Mouse (Mus musculus): ENCODE results near the gene Efna1. TPM values are rescaled to one million over a fixed set of nuclear protein-coding genes. Genes with fewer than 3 reads are reported as not detected.

Efna1 gene
- polyA plus RNA-seq, 1 experiment from 2014 or later, result 11.0 TPM

GRCm38 (mm10) chr3:89304440-89304839 lies 23.5 kb upstream of the Efna1 start:
- no peak overlapping the region for H3K9ac ChIP-seq (replicated peaks)
- H3K36me3 ChIP-seq, result no peaks in the 10 kb centered on the region
- no peak overlapping the region for H3K27ac ChIP-seq (replicated peaks)
- WGBS, result 56% methylated on average over 6 of the region's 6 CpGs
- no peaks in the 10 kb centered on the region for H3K9me3 ChIP-seq
- no peak overlapping the region for H3K4me3 ChIP-seq
- H3K27me3 ChIP-seq, result peaks cover 13% of the 10 kb centered on the region
- ATAC-seq (ENCODE audit: low FRiP score, low read depth), result no peak
- H3K4me2 ChIP-seq (replicated peaks), result no peak overlapping the region
- peaks cover 5% of the 10 kb centered on the region; the same call in 1 of the 2 replicates for H3K4me1 ChIP-seq

GRCm38 (mm10) chr3:89300514-89300913 lies 19.6 kb upstream of the Efna1 start:
- Histone ChIP-seq H3K4me1 (peaks cover 7% of the 10 kb centered on the region; the same call in 1 of the 2 replicates), H3K4me3 (no peak overlapping the region), H3K9me3 (no peaks in the 10 kb centered on the region), H3K9ac (replicated peaks) (no peak overlapping the region), H3K27ac (replicated peaks) (no peak overlapping the region), H3K4me2 (replicated peaks) (no peak overlapping the region), H3K27me3 (peaks cover 20% of the 10 kb centered on the region), H3K36me3 (no peaks in the 10 kb centered on the region)
- ATAC-seq (ENCODE audit: low FRiP score, low read depth), result no peak
- 66% methylated on average over 2 of the region's 2 CpGs for WGBS

DNA sequence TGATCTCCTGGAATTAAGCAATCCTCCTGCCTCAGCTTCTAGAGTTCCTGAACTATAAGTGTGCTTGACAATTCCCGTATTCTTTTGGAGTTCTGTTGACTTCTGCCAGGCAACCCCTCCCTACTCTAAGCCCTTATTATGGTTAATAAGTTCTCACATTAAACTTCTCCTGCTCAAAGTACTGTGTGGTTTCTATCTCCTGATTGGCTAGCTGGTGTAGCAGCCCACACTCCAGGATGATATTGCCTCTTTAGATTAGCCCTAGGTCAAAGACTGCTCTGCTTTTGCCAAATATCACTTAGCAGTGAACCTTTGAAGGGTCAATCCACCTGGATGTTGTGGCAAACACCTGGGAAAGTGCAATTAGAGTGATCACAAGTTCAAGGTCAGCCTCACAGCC lies 19.1 kb upstream of the Efna1 start:
- 57% methylated on average over 1 of the region's 1 CpGs for WGBS
- no peak for ATAC-seq (ENCODE audit: low FRiP score, low read depth)
- Histone ChIP-seq H3K36me3 (no peaks in the 10 kb centered on the region), H3K4me3 (no peak overlapping the region), H3K27ac (replicated peaks) (no peak overlapping the region), H3K4me2 (replicated peaks) (peak overlapping the region; percentile 42), H3K27me3 (peaks cover 20% of the 10 kb centered on the region), H3K9me3 (no peaks in the 10 kb centered on the region), H3K9ac (replicated peaks) (0 out of 2 replicates have a peak overlapping the region, but pooled peaks have one; percentile 2), H3K4me1 (peaks cover 7% of the 10 kb centered on the region; the same call in 1 of the 2 replicates)

DNA sequence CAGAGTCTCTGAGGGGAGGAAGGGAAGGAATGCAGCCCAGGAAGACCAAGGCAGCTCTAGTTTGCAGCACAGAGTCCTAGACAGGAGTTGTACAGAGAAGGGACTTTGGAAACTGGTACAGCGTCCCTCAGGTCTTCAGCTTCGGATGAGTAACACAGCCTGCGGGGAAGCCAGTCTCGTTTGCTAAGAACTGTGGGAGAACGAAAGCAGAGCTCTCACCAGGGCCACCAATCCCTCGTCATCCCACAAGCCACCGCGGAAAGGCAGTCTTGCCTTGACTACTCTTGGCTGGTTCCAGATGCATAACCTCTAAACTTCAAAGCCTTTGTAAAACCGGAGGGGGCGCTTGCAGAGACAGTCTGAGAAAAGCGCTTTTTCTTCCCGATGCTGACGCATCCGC lies 18.6 kb upstream of the Efna1 start:
- no peak overlapping the region for H3K27ac ChIP-seq (replicated peaks)
- H3K36me3 ChIP-seq, result no peaks in the 10 kb centered on the region
- H3K9ac ChIP-seq (replicated peaks), result 0 out of 2 replicates have a peak overlapping the region, but pooled peaks have one; percentile 2
- H3K9me3 ChIP-seq, result no peaks in the 10 kb centered on the region
- peaks cover 20% of the 10 kb centered on the region for H3K27me3 ChIP-seq
- no peak for ATAC-seq (ENCODE audit: low FRiP score, low read depth)
- H3K4me2 ChIP-seq (replicated peaks), result peak overlapping the region; percentile 42
- H3K4me1 ChIP-seq, result peaks cover 7% of the 10 kb centered on the region; the same call in 1 of the 2 replicates
- H3K4me3 ChIP-seq, result peak overlapping the region; percentile 21; the same call in 1 of the 2 replicates
- WGBS, result 3% methylated on average over 14 of the region's 14 CpGs

GRCm38 (mm10) chr3:89298908-89299307 lies 18.0 kb upstream of the Efna1 start:
- peaks cover 7% of the 10 kb centered on the region; the same call in 1 of the 2 replicates for H3K4me1 ChIP-seq
- peaks cover 20% of the 10 kb centered on the region for H3K27me3 ChIP-seq
- no peak overlapping the region for H3K27ac ChIP-seq (replicated peaks)
- H3K9me3 ChIP-seq, result no peaks in the 10 kb centered on the region
- no peak overlapping the region for H3K9ac ChIP-seq (replicated peaks)
- no peaks in the 10 kb centered on the region for H3K36me3 ChIP-seq
- H3K4me2 ChIP-seq (replicated peaks), result no peak overlapping the region
- H3K4me3 ChIP-seq, result no peak overlapping the region
- 80% methylated on average over 6 of the region's 6 CpGs for WGBS
- no peak for ATAC-seq (ENCODE audit: low FRiP score, low read depth)

- H3K4me1 ChIP-seq, result peaks cover 7% of the 10 kb centered on the region; the same call in 1 of the 2 replicates
- H3K27me3 ChIP-seq, result peaks cover 20% of the 10 kb centered on the region
- no peak overlapping the region for H3K27ac ChIP-seq (replicated peaks)
- WGBS, result 86% methylated on average over 11 of the region's 11 CpGs
- no peak overlapping the region for H3K4me2 ChIP-seq (replicated peaks)
- H3K4me3 ChIP-seq, result no peak overlapping the region
- ATAC-seq (ENCODE audit: low FRiP score, low read depth), result no peak
- no peaks in the 10 kb centered on the region for H3K36me3 ChIP-seq
- no peaks in the 10 kb centered on the region for H3K9me3 ChIP-seq
- no peak overlapping the region for H3K9ac ChIP-seq (replicated peaks)
Observed at GRCm38 (mm10) chr3:89296761-89297396, 15.9 kb upstream of the Efna1 start.

GRCm38 (mm10) chr3:89295685-89296230 lies 14.8 kb upstream of the Efna1 start:
- no peak overlapping the region for H3K9ac ChIP-seq (replicated peaks)
- no peak for ATAC-seq (ENCODE audit: low FRiP score, low read depth)
- H3K27ac ChIP-seq (replicated peaks), result no peak overlapping the region
- H3K4me1 ChIP-seq, result peaks cover 7% of the 10 kb centered on the region; the same call in 1 of the 2 replicates
- H3K4me2 ChIP-seq (replicated peaks), result no peak overlapping the region
- WGBS, result 87% methylated on average over 8 of the region's 8 CpGs
- H3K4me3 ChIP-seq, result no peak overlapping the region
- H3K36me3 ChIP-seq, result no peaks in the 10 kb centered on the region
- H3K9me3 ChIP-seq, result no peaks in the 10 kb centered on the region
- H3K27me3 ChIP-seq, result peaks cover 20% of the 10 kb centered on the region

DNA sequence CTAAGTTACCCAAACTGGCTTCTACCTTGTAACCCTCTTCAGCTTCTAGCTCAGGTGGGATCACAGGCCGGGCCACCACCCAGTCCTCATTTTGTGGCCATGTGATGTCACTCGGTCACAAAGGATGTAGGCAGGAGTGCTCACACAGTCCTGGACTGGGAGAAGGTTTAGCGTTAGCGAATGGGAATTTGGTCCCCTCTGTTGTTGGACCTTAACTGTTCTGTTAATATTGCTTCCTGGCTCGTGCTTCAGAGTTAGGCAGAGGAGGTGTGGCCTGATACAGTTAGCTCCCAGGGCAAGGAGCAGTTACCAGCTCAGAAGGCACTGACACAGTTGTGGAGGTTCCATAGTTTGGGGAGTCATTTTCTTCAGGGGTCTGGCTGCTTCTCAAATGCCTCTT lies 13.3 kb upstream of the Efna1 start:
- H3K27me3 ChIP-seq, result peaks cover 10% of the 10 kb centered on the region
- H3K4me2 ChIP-seq (replicated peaks), result no peak overlapping the region
- ATAC-seq (ENCODE audit: low FRiP score, low read depth), result no peak
- H3K4me1 ChIP-seq, result no peaks in the 10 kb centered on the region
- H3K9ac ChIP-seq (replicated peaks), result no peak overlapping the region
- WGBS, result 81% methylated on average over 5 of the region's 5 CpGs
- H3K36me3 ChIP-seq, result no peaks in the 10 kb centered on the region
- H3K9me3 ChIP-seq, result no peaks in the 10 kb centered on the region
- no peak overlapping the region for H3K4me3 ChIP-seq
- H3K27ac ChIP-seq (replicated peaks), result no peak overlapping the region

DNA sequence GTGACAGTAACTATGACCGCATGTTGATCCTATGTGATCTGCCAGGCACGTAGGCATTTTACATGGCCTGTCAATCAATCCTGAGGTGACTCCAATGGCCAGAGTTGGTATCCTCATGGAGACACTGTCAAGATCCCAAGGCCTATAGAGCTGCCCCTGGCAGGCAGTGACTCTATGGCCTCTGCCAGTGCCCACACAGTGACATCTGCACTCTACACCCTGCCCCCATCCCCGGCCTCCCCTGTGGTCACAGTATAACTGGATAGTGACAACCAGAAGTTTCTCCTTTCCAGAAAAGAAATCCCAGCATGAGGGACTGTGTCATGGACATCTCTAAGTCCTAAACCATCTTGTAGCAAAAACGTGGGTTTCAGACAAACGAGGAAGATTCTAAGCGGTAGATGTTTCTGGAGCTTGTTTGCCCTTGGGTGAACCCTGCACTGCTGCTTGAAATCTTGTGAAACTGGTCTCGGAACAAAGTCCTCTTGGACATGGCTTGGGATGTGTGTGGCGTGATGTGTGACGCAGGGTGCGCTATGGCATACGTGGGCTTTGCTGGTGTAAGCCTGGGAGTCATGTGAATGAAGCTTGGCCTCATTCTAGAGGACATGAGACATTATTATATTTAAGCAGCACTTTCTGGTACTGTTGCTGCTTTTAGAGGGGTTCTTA lies 12.4 kb upstream of the Efna1 start:
- Histone ChIP-seq H3K4me2 (replicated peaks) (no peak overlapping the region), H3K36me3 (no peaks in the 10 kb centered on the region), H3K4me3 (no peak overlapping the region), H3K27me3 (peaks cover 5% of the 10 kb centered on the region), H3K4me1 (no peaks in the 10 kb centered on the region), H3K9ac (replicated peaks) (no peak overlapping the region), H3K9me3 (no peaks in the 10 kb centered on the region), H3K27ac (replicated peaks) (no peak overlapping the region)
- WGBS, result 92% methylated on average over 11 of the region's 11 CpGs
- no peak for ATAC-seq (ENCODE audit: low FRiP score, low read depth)

DNA sequence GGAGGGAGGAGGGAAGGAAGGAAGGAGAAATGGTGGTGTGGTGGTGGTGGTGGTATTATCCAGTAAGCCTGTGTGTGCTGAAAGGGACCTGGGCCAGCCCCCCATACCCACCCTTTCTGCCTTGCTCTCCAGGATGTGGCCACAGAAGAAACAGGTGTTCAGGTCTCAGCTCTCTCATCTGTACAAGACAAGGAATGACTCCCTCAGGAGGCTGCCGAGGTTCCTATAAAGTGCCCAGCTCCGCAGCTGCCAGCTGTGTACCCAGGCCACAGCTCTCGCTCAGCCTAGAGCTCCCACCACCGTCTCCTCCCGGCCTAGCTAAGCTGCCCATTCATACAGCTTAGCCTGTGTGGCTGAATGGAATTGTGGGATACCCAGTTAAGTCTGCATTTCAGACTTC lies 11.4 kb upstream of the Efna1 start:
- no peak overlapping the region for H3K4me3 ChIP-seq
- no peaks in the 10 kb centered on the region for H3K9me3 ChIP-seq
- WGBS, result 47% methylated on average over 5 of the region's 5 CpGs
- ATAC-seq (ENCODE audit: low FRiP score, low read depth), result no peak
- no peaks in the 10 kb centered on the region for H3K36me3 ChIP-seq
- H3K27me3 ChIP-seq, result no peaks in the 10 kb centered on the region; the same call in 1 of the 2 replicates
- H3K4me2 ChIP-seq (replicated peaks), result no peak overlapping the region
- no peak overlapping the region for H3K27ac ChIP-seq (replicated peaks)
- no peak overlapping the region for H3K9ac ChIP-seq (replicated peaks)
- H3K4me1 ChIP-seq, result no peaks in the 10 kb centered on the region

- no peak overlapping the region for H3K4me3 ChIP-seq
- H3K27ac ChIP-seq (replicated peaks), result no peak overlapping the region
- H3K9me3 ChIP-seq, result no peaks in the 10 kb centered on the region
- no peak for ATAC-seq (ENCODE audit: low FRiP score, low read depth)
- H3K4me1 ChIP-seq, result no peaks in the 10 kb centered on the region
- WGBS, result 85% methylated on average over 10 of the region's 10 CpGs
- H3K9ac ChIP-seq (replicated peaks), result no peak overlapping the region
- no peaks in the 10 kb centered on the region; the same call in 1 of the 2 replicates for H3K27me3 ChIP-seq
- H3K36me3 ChIP-seq, result no peaks in the 10 kb centered on the region
- no peak overlapping the region for H3K4me2 ChIP-seq (replicated peaks)
Observed at GRCm38 (mm10) chr3:89291874-89292273, 10.9 kb upstream of the Efna1 start.

DNA sequence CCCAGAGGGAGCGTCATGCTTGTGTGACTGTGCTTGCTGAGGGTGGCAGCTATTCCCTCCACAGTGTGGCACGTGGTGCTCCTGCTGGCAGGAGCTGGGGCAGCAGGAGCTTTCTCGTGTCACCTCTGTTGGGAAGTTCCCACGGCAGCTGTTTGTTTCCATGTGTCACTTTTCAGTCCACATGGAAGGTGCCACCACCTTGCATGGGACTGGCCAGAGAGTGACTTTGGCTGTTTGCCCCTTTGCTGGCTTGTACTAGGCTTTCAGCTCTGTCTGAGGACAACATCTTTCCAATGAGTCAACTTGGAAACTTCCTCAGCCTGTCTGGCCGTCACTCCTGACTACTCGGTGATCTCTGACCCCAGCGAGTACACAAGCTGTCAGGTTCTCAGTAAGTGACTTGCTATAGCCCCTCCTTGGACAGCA lies 7.6 kb upstream of the Efna1 start:
- Histone ChIP-seq H3K27me3 (0 out of 2 replicates have a peak, but pooled peaks cover 7% of the 10 kb centered on the region), H3K9me3 (no peaks in the 10 kb centered on the region), H3K4me1 (0 out of 2 replicates have a peak, but pooled peaks cover 4% of the 10 kb centered on the region), H3K27ac (replicated peaks) (no peak overlapping the region), H3K36me3 (no peaks in the 10 kb centered on the region), H3K9ac (replicated peaks) (no peak overlapping the region), H3K4me2 (replicated peaks) (no peak overlapping the region), H3K4me3 (no peak overlapping the region)
- 60% methylated on average over 7 of the region's 7 CpGs for WGBS
- no peak for ATAC-seq (ENCODE audit: low FRiP score, low read depth)
